Mouse (Mus musculus) limb, embryonic 13.5 days (tissue): ENCODE measurements around the gene Gm44965. TPM values are rescaled to one million over a fixed set of nuclear protein-coding genes. Genes with fewer than 3 reads are reported as not detected.
"Not testable (repeated sequence)": the region's sequence is repeated elsewhere in the genome, so short reads cannot be mapped to it uniquely, and the experiment has no call there.

Experiments used
- ATAC-seq: fragments of 200-750 bp; cut with Nextera tagmentation; 2 replicates; pipeline ENCODE4 v1.8.0; 2017; ENCODE audit warnings: low read depth, moderate number of reproducible peaks, moderate TSS enrichment; ENCODE audit not compliant: low FRiP score
- H3K27ac ChIP-seq: fragments of 300-500 bp; sonication (generic); 2 replicates; pipeline ENCODE4 v1.5.1; 2015; ENCODE audit warnings: inconsistent platforms, mild to moderate bottlenecking, moderate library complexity
- H3K27me3 ChIP-seq: fragments of 300-500 bp; sonication (generic); 2 replicates; pipeline ENCODE4 v1.6.1; 2015; ENCODE audit warnings: mild to moderate bottlenecking, inconsistent platforms
- H3K36me3 ChIP-seq: fragments of 300-500 bp; sonication (generic); 2 replicates; pipeline ENCODE4 v1.6.1; 2015; ENCODE audit warnings: inconsistent platforms, mild to moderate bottlenecking, moderate library complexity
- H3K4me1 ChIP-seq: fragments of 300-500 bp; sonication (generic); 2 replicates; pipeline ENCODE4 v1.6.1; 2015; ENCODE audit warnings: inconsistent platforms
- H3K4me2 ChIP-seq: fragments of 300-500 bp; sonication (generic); replicated peaks from 2 replicates; pipeline ENCODE4 v1.6.1; 2015; ENCODE audit warnings: inconsistent platforms, mild to moderate bottlenecking, moderate library complexity
- H3K4me3 ChIP-seq: fragments of 300-500 bp; sonication (generic); 2 replicates; pipeline ENCODE4 v1.5.1; 2015; ENCODE audit warnings: moderate library complexity, mild to moderate bottlenecking, inconsistent platforms
- H3K9ac ChIP-seq: fragments of 300-500 bp; sonication (generic); 2 replicates; pipeline ENCODE4 v1.6.1; 2015; ENCODE audit warnings: mild to moderate bottlenecking, inconsistent platforms
- H3K9me3 ChIP-seq: fragments of 300-500 bp; sonication (generic); 2 replicates; pipeline ENCODE4 v1.6.1; 2016; ENCODE audit warnings: inconsistent platforms
- WGBS: fragments of 180-500 bp; shearing (Covaris S2); methylation state at CpG from one replicate; pipeline ENCODE4 v1.1.7; 2015; 5-methylcytosine and 5-hydroxymethylcytosine counted together
- polyA plus RNA-seq: library from polyadenylated mRNA; unstranded; fragments of >200 nt; fragmentation: Nextera tagmentation; extraction: Ambion mirVana; gene quantifications from 2 replicates; pipeline ENCODE4 v1.2.1, GENCODE M21; 2015

Gene Gm44965
- polyA plus RNA-seq, 1 experiment from 2014 or later: not detected

- no peak for ATAC-seq
- Histone ChIP-seq H3K9ac (no peak overlapping the region), H3K36me3 (peaks cover 2% of the 10 kb centered on the region), H3K27ac (no peak overlapping the region), H3K27me3 (no peaks in the 10 kb centered on the region), H3K4me1 (peaks cover under 1% of the 10 kb centered on the region; the same call in 1 of the 2 replicates), H3K9me3 (no peaks in the 10 kb centered on the region), H3K4me2 (no peak overlapping the region), H3K4me3 (no peak overlapping the region)
- 56% methylated on average over 2 of the region's 2 CpGs for WGBS
Observed at GRCm38 (mm10) chr6:48608124-48608523, 14.4 kb downstream of the Gm44965 start.

- Histone ChIP-seq H3K36me3 (peaks cover 15% of the 10 kb centered on the region), H3K27ac (no peak overlapping the region), H3K4me2 (no peak overlapping the region), H3K4me1 (no peaks in the 10 kb centered on the region), H3K9me3 (no peaks in the 10 kb centered on the region), H3K27me3 (no peaks in the 10 kb centered on the region), H3K4me3 (no peak overlapping the region), H3K9ac (no peak overlapping the region)
- peak; percentile 40 for ATAC-seq
- WGBS: 73% methylated on average over 7 of the region's 7 CpGs
Observed at GRCm38 (mm10) chr6:48609512-48609911, 15.8 kb downstream of the Gm44965 start.

GRCm38 (mm10) chr6:48610657-48611056 lies 16.9 kb downstream of the Gm44965 start:
- Histone ChIP-seq H3K9ac (no peak overlapping the region), H3K4me2 (no peak overlapping the region), H3K9me3 (no peaks in the 10 kb centered on the region), H3K36me3 (peaks cover 24% of the 10 kb centered on the region), H3K27ac (no peak overlapping the region), H3K4me3 (no peak overlapping the region), H3K27me3 (no peaks in the 10 kb centered on the region), H3K4me1 (no peaks in the 10 kb centered on the region)
- 94% methylated on average over 3 of the region's 3 CpGs for WGBS
- no peak for ATAC-seq

GRCm38 (mm10) chr6:48613464-48613863 lies 19.7 kb downstream of the Gm44965 start:
- Histone ChIP-seq H3K9me3 (no peaks in the 10 kb centered on the region), H3K27ac (no peak overlapping the region), H3K9ac (no peak overlapping the region), H3K4me3 (no peak overlapping the region), H3K4me2 (no peak overlapping the region), H3K36me3 (peaks cover 27% of the 10 kb centered on the region), H3K4me1 (no peaks in the 10 kb centered on the region), H3K27me3 (no peaks in the 10 kb centered on the region)
- no peak for ATAC-seq
- 81% methylated on average over 4 of the region's 4 CpGs for WGBS

- H3K36me3 ChIP-seq: peaks cover 37% of the 10 kb centered on the region
- no peak overlapping the region for H3K4me3 ChIP-seq
- no peak overlapping the region for H3K9ac ChIP-seq
- no peak overlapping the region for H3K27ac ChIP-seq
- H3K27me3 ChIP-seq: no peaks in the 10 kb centered on the region
- no peak for ATAC-seq
- H3K4me2 ChIP-seq: no peak overlapping the region
- H3K4me1 ChIP-seq: no peaks in the 10 kb centered on the region
- no peaks in the 10 kb centered on the region for H3K9me3 ChIP-seq
- WGBS: 92% methylated on average over 5 of the region's 5 CpGs
Observed at GRCm38 (mm10) chr6:48614756-48615155, 21.0 kb downstream of the Gm44965 start.

- H3K4me2 ChIP-seq: no peak overlapping the region
- no peak overlapping the region for H3K27ac ChIP-seq
- H3K4me3 ChIP-seq: no peak overlapping the region
- 93% methylated on average over 30 of the region's 30 CpGs for WGBS
- H3K27me3 ChIP-seq: peaks cover under 1% of the 10 kb centered on the region; the same call in 1 of the 2 replicates
- no peaks in the 10 kb centered on the region for H3K4me1 ChIP-seq
- no peaks in the 10 kb centered on the region for H3K9me3 ChIP-seq
- ATAC-seq: no peak
- H3K36me3 ChIP-seq: peaks cover 41% of the 10 kb centered on the region
- H3K9ac ChIP-seq: no peak overlapping the region
Observed at GRCm38 (mm10) chr6:48620031-48620430, 26.3 kb downstream of the Gm44965 start.

GRCm38 (mm10) chr6:48622186-48622843 lies 28.6 kb downstream of the Gm44965 start:
- not testable (repeated sequence) for H3K27ac ChIP-seq, H3K4me2 ChIP-seq, H3K4me3 ChIP-seq, H3K9me3 ChIP-seq, H3K4me1 ChIP-seq, ATAC-seq, H3K9ac ChIP-seq
- peaks cover 23% of the 10 kb centered on the region for H3K27me3 ChIP-seq
- 89% methylated on average over 8 of the region's 8 CpGs for whole genome bisulfite sequencing
- H3K36me3 ChIP-seq: peaks cover 34% of the 10 kb centered on the region

GRCm38 (mm10) chr6:48623460-48623859 lies 29.7 kb downstream of the Gm44965 start:
- Histone ChIP-seq H3K27me3 (peaks cover 34% of the 10 kb centered on the region), H3K9me3 (no peaks in the 10 kb centered on the region), H3K36me3 (peaks cover 34% of the 10 kb centered on the region), H3K4me2 (no peak overlapping the region), H3K4me3 (no peak overlapping the region), H3K4me1 (peaks cover 12% of the 10 kb centered on the region), H3K9ac (no peak overlapping the region), H3K27ac (no peak overlapping the region)
- 44% methylated on average over 1 of the region's 1 CpGs for WGBS
- ATAC-seq: no peak

- Histone ChIP-seq H3K27me3 (peaks cover 64% of the 10 kb centered on the region), H3K4me2 (peak within 1 kb of the TSS; percentile 86), H3K9ac (peak within 1 kb of the TSS; percentile 66), H3K4me1 (peaks cover 23% of the 10 kb centered on the region), H3K27ac (no peak within 1 kb of the TSS), H3K9me3 (no peaks in the 10 kb centered on the region), H3K36me3 (peaks cover 7% of the 10 kb centered on the region), H3K4me3 (peak within 1 kb of the TSS; percentile 53)
- no peak for ATAC-seq
- WGBS: 31% methylated on average over 8 of the region's 8 CpGs
Observed at GRCm38 (mm10) chr6:48626464-48626863, 32.7 kb downstream of the Gm44965 start, which contains the start of gene AI854703. AI854703 (plus strand) TSS chr6:48626764.

GRCm38 (mm10) chr6:48626984-48627383 lies 33.2 kb downstream of the Gm44965 start:
- Histone ChIP-seq H3K4me1 (peaks cover 23% of the 10 kb centered on the region), H3K9ac (peak overlapping the region; percentile 66), H3K36me3 (peaks cover 2% of the 10 kb centered on the region; the same call in 1 of the 2 replicates), H3K27ac (no peak overlapping the region), H3K4me3 (peak overlapping the region; percentile 53), H3K27me3 (peaks cover 68% of the 10 kb centered on the region), H3K9me3 (no peaks in the 10 kb centered on the region), H3K4me2 (peak overlapping the region; percentile 86)
- peak; percentile 49; the same call in 1 of the 2 replicates for ATAC-seq
- under 1% methylated on average over 32 of the region's 32 CpGs for WGBS

- Histone ChIP-seq H3K4me3 (peak overlapping the region; percentile 53), H3K27ac (no peak overlapping the region), H3K9ac (peak overlapping the region; percentile 66), H3K27me3 (peaks cover 68% of the 10 kb centered on the region), H3K9me3 (no peaks in the 10 kb centered on the region), H3K4me1 (peaks cover 23% of the 10 kb centered on the region), H3K4me2 (peak overlapping the region; percentile 86), H3K36me3 (no peaks in the 10 kb centered on the region)
- 3% methylated on average over 7 of the region's 7 CpGs for WGBS
- no peak for ATAC-seq
Observed at GRCm38 (mm10) chr6:48627511-48627924, 33.8 kb downstream of the Gm44965 start.

GRCm38 (mm10) chr6:48628377-48628776 lies 34.6 kb downstream of the Gm44965 start:
- H3K36me3 ChIP-seq: no peaks in the 10 kb centered on the region
- no peak overlapping the region for H3K4me2 ChIP-seq
- H3K27ac ChIP-seq: no peak overlapping the region
- no peak overlapping the region for H3K9ac ChIP-seq
- H3K9me3 ChIP-seq: no peaks in the 10 kb centered on the region
- H3K4me3 ChIP-seq: no peak overlapping the region
- ATAC-seq: no peak
- WGBS: 77% methylated on average over 3 of the region's 3 CpGs
- H3K4me1 ChIP-seq: peaks cover 23% of the 10 kb centered on the region
- peaks cover 68% of the 10 kb centered on the region for H3K27me3 ChIP-seq
